Mouse (Mus musculus) Patski (cell line): ENCODE results near the gene Trmo. TPM values are rescaled to one million over a fixed set of nuclear protein-coding genes. Genes with fewer than 3 reads are reported as not detected.

Experiments
- ATAC-seq: fragments of 100-300 bp; one replicate; pipeline ENCODE4 v1.8.0; 2021
- CTCF ChIA-PET: fragments of 350-600 bp; sonication (Branson Sonifier 250); formaldehyde crosslinking; loops from one replicate; lab custom pipeline; 2022; ENCODE audit warnings: inconsistent platforms; lab: Charles Lee
- POLR2A ChIA-PET: fragments of 350-600 bp; sonication (Branson Sonifier 250); formaldehyde crosslinking; loops from one replicate; lab custom pipeline; 2022; ENCODE audit warnings: antibody characterized with exemption, inconsistent platforms; lab: Charles Lee
- DNase-seq: peaks from one replicate; pipeline ENCODE4 v3.0.0-alpha.2; 2011; ENCODE audit warnings: low read depth, low spot score
- H3K27me3 ChIP-seq: fragments of 371-371 bp; one replicate; pipeline ENCODE4 v1.5.1; 2021
- CTCF ChIP-seq: fragments of 100-300 bp; IDR thresholded peaks from one replicate; pipeline ENCODE4 v1.5.1; 2021
- in situ Hi-C: fragments of 300-500 bp; cut with MboI; formaldehyde crosslinking; loops from 3 replicates; pipeline ENCODE4 v1.11.1; 2018; ENCODE audit warnings: low pct_unique_long_range_greater_than_20kb, mixed read lengths
- polyA plus RNA-seq: library from polyadenylated mRNA; unstranded; gene quantifications from one replicate; pipeline ENCODE4 v1.2.3, GENCODE M21; 2021

The Trmo gene
- polyA plus RNA-seq, 1 experiment from 2014 or later: 2.8 TPM

GRCm38 (mm10) chr4:46349530-46349929, 39.7 kb downstream of the Trmo start:
- CTCF ChIA-PET: no interaction called here

DNA sequence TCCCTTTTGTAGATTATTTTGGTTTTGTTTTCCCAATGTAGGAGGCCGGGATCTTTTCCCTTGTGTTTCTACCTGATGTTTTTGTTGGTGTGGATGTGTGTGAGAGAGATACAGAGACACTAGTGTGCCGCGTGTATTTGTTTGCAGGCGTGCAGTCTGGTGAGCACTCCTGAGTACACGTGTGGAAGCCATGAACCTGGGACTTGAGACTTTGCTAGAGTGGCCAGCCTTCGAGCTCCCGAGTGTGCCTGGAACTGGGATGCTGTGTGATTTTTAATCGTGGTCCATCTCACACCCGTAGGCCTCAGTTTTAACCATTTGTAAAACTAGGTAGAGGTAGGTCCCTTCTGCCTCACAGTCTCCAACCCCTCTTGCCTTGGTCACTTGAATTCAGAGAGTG, 40.3 kb downstream of the Trmo start:
- ATAC-seq (no peak), DNase-seq (no peak)
- ChIA-PET CTCF (no interaction called here), POLR2A (no interaction called here)
- TF ChIP-seq CTCF: no peak
- peaks cover 14% of the 10 kb centered on the region for H3K27me3 ChIP-seq
- in situ Hi-C loops: no loop called here

More at GRCm38 (mm10) chr4:46349530-46349929, 39.7 kb downstream of the Trmo start:
- TF ChIP-seq CTCF: no peak
- POLR2A ChIA-PET: no interaction called here
- ATAC-seq: no peak
- DNase-seq: no peak
- in situ Hi-C loops: no loop called here
- peaks cover 14% of the 10 kb centered on the region for H3K27me3 ChIP-seq

DNA sequence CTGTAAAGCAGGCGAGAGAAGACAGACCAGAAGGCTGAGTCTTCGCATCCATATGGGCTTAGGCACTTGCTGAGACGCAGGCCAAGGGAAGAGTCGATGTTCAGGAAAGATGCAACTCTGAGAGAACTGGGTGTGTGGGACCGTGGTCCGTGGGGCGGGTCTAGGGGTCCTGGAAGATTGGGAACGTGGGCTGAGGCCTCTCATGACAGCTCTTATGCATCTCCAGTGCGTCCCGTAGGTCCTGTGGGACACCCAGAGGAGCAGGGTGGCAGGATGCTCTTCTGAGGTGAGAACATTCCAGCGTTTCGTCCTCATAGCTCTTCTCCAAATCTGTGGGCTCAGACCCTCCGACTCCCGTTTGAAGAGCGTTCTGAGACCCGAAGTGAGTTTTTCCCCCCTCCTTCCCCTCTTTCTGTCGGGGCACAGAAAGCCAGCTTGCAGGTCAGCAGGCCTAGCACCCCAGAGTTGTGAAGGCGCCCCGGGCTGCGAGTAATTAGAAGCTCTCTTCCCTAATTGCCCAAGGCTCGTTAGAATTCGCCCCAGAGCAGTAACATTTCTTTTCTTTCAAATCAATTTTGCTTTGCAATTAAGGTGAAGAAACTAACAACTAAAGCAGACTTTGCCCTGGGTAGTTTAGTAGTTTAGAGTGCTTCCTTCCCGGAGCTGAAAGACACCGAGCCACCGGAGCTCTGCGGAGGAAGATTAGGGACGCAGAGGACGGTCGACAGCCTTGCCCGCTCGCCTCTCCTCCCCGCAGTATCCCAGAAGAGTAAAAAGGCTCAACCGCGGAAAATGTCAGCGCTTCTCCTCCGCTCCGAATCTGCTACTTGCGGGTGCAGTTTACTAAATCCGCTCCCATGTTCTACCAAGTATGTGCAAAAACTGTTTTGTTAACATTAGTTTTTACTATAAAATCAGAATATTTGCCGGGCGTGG, 41.4 kb downstream of the Trmo start:
- ChIA-PET POLR2A (no interaction called here), CTCF (no interaction called here)
- in situ Hi-C loops: no loop called here
- peaks cover 20% of the 10 kb centered on the region for H3K27me3 ChIP-seq
- no peak for ATAC-seq
- no peak for DNase-seq
- TF ChIP-seq CTCF: no peak

DNA sequence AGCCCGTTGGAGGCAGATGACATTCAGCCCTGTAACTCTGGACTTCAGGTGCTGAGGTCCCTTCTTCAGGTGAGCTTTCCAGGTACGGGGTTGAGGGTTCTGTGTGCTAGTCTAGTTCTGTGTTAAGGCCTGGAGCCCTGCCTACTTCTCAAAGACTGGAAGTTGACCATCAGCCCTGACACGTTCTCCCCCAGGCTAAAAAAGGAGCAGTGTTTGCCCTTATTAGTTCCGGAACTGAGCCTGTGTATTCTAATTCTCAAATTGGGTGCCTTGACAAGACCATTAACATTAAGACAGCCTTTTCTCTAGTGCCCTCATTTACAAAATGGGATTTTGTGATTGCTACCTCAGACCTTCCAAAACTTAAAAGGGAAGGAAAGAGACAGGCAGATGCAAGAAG, 42.1 kb downstream of the Trmo start:
- TF ChIP-seq CTCF: no peak
- ATAC-seq (no peak), DNase-seq (no peak)
- peaks cover 20% of the 10 kb centered on the region for H3K27me3 ChIP-seq
- ChIA-PET CTCF (interaction anchor here (0.9 kb wide), 1 partner anchor 9 kb away, joined by 3 read pairs; no protein-coding TSS in a partner anchor), POLR2A (no interaction called here)
- in situ Hi-C loops: no loop called here

DNA sequence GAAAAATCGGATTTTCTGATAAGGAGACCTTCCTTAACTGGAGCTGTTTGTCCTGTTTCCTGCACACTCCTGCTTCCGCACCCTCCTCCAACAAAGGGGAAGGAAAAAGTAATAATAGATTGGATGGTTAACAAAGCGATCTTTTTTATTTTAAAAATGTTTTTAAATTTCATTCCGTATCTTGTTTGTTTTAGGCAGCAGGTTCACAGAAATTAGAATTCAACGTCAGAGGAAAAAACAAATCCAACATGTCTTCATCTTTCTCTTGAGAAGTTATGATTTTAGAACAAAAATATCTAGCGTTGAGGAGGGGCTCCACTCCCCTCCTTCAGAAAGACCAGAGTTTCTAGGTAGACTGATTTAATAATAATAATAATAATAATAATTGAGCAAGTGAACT, 43.0 kb downstream of the Trmo start:
- ATAC-seq: no peak
- no peak for TF ChIP-seq CTCF
- in situ Hi-C loops: no loop called here
- peaks cover 20% of the 10 kb centered on the region for H3K27me3 ChIP-seq
- ChIA-PET CTCF (interaction anchor here (0.9 kb wide), 1 partner anchor 10 kb away, joined by 3 read pairs; no protein-coding TSS in a partner anchor), POLR2A (no interaction called here)
- DNase-seq: no peak

DNA sequence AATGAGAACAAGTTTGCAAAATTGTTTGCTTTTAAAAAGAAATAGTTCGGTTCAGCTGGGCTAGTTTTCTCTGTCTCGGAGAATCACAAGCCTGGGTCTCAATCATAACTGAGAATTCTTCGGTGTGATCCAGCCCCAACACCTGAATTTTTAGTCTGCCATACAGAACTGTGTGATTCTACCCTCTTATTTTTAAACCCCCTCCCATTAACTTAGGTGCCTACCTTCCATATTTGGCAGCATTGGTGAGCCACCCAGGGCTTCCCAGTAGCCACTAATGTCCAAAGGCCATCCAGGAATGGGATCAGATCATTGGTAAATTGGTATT, 43.5 kb downstream of the Trmo start:
- in situ Hi-C loops: no loop called here
- POLR2A ChIA-PET: no interaction called here
- CTCF ChIA-PET: no interaction called here
- no peak for ATAC-seq
- H3K27me3 ChIP-seq: peaks cover 20% of the 10 kb centered on the region
- no peak for TF ChIP-seq CTCF
- DNase-seq: no peak

DNA sequence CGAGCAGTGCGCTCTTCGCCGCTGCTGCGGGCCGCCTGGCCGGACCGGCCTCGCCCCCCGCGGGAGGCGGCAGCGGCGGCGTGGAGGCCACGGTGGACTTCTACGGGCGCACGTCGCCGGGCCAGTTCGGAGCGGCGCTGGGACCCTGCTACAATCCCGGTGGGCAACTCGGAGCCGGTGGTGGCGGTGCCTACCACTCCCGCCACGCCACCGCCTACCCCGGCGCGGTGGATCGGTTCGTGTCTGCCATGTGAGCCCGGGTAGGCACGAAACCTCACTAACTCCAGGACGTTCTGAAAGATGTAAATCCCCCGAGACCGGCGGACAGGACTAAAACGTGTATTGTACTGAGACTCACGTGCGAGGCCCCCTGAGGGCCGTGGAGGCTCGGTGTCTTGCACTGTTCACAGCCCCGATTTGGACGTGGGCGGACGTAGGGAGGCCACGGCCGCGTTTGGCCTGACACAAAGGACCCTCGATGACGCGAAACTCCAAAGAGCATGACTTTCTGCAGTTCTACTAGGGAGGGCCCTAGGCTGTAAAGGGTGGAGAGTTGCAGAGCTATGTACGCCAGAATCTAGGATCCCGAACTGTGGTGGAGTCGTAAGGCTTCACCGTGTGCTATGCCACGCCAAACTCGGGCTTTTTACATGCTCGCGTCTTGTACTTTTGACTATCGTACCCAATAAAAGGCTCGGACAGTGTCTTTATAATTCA, 44.0 kb downstream of the Trmo start:
- peaks cover 20% of the 10 kb centered on the region for H3K27me3 ChIP-seq
- ChIA-PET POLR2A (no interaction called here), CTCF (no interaction called here)
- ATAC-seq: no peak
- no peak for DNase-seq
- TF ChIP-seq CTCF: no peak
- in situ Hi-C loops: no loop called here

GRCm38 (mm10) chr4:46344288-46344687, 44.9 kb downstream of the Trmo start:
- POLR2A ChIA-PET: no interaction called here
- ATAC-seq (no peak), DNase-seq (no peak)
- CTCF ChIA-PET: no interaction called here
- in situ Hi-C loops: no loop called here
- TF ChIP-seq CTCF: no peak
- peaks cover 20% of the 10 kb centered on the region for H3K27me3 ChIP-seq

DNA sequence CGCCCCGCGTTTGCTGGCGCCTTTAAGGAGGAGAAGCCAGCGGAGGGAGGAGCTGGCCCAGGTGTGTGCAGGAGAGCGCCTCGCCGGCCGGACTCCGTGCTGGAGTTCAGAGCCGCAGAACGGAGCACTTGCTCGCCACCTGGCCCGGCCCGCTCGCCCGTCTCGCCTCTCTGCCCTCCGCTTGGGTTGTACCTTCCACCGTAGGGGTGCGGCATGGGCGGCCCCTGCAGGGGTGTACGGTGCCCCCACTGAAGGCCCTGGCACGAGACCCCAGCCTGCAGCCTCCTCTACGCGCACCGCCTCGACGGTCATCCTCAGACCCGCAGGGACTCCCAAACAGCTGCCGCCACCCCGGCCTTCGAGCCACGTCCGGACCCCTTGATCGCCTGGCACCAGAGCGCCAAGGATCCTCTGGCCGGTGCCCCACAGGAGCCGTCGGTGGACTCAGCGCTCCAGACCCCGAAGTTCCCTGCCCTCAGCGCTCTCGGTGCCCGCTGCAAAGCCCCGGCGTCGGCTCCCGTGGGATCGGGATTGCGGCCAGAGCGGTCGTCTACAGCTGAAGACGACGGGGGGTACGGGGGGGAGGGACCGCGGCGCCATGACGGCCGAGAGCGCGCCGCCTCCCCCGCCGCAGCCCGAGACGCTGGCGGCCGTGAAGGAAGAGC, 45.5 kb downstream of the Trmo start, which contains the start of gene Foxe1:
Gene Foxe1, plus strand, starts transcription at position 14 of the 665 bp plus-strand sequence.
- ATAC-seq (no peak), DNase-seq (no peak)
- in situ Hi-C loops: no loop called here
- H3K27me3 ChIP-seq: peaks cover 20% of the 10 kb centered on the region
- ChIA-PET POLR2A (no interaction called here), CTCF (no interaction called here)
- no peak for TF ChIP-seq CTCF

DNA sequence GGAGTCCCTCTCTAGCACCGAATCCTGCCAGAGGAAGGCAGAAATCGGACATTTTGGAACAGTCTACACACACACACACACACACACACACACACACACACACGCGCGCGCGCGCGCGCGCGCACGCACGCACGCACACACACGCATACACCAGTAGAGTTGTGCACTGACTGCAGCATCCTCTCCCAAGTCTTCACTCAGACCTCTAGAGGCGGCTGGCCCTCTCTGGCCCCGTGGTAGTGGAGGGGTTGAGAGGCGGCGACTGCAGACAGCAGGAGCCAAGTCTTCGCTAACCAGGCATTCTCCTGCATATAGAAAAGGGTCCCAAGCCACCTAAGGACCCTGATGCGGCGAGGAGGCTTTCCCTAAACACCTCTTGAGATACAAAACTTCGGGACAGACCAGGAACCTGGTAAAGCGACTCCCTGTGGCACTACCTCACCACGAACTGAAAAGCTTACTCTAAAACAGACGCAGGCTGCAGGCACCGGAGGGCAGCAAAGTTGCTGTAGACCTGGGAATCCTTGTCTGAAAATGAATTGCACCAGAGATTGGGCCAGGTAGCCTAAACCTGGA, 46.4 kb downstream of the Trmo start:
- no peak for DNase-seq
- no peak for TF ChIP-seq CTCF
- in situ Hi-C loops: no loop called here
- ChIA-PET POLR2A (no interaction called here), CTCF (no interaction called here)
- peaks cover 16% of the 10 kb centered on the region for H3K27me3 ChIP-seq
- no peak for ATAC-seq
